Mouse (Mus musculus): ENCODE results near the gene Tasp1. TPM values are rescaled to one million over a fixed set of nuclear protein-coding genes. Genes with fewer than 3 reads are reported as not detected.
"Not testable (repeated sequence)": the region's sequence is repeated elsewhere in the genome, so short reads cannot be mapped to it uniquely, and the experiment has no call there.

Tasp1 gene
- polyA plus RNA-seq, 1 experiment from 2014 or later = 12.8 TPM

DNA sequence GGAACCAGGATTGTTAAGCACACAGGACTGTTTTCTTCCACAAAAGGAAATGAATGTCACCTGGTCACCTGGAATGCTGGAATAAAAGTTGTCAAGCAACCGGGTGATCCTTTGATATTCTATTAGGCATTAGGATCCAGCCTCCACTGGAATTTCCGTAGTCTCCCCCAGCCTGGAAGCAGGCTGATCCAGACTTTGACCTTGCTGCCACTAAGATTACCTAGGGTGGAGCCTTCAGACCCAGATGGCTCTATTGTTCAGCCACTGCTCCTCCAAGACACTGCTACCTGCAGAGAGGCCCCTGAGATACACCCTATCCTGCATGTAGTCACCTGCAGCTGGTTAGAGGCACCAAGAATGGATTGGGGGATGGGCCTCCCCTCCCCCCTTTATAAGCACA lies 192.8 kb downstream of the Tasp1 start:
- no peak overlapping the region for H3K27ac ChIP-seq
- no peaks in the 10 kb centered on the region for H3K27me3 ChIP-seq (replicated peaks)
- H3K36me3 ChIP-seq = no peaks in the 10 kb centered on the region
- H3K4me1 ChIP-seq = no peaks in the 10 kb centered on the region
- 62% methylated on average over 2 of the region's 2 CpGs for WGBS
- no peaks in the 10 kb centered on the region for H3K9me3 ChIP-seq
- no peak overlapping the region for H3K4me3 ChIP-seq
- ATAC-seq (ENCODE audit: low FRiP score, low read depth) = no peak
- no peak overlapping the region for H3K9ac ChIP-seq
- no peak overlapping the region for H3K4me2 ChIP-seq (replicated peaks)

DNA sequence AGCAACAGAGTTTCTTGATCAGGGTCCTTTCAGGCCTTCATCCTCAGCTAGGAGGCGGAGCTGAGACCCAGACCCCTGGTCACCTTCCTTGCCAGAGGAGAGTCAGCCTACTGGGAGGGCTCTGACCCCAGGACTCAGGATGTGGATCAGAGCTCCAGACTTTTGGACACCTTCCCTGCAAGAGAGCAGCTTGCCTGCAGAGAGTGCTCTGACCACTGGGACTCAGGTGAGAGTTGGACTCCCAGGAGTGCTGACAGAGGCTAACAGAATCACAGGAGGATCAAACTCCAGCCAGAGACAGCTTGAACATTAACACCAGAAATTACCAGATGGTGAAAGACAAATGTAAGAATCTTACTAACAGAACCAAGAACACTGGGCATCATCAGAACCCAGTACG lies 197.5 kb downstream of the Tasp1 start:
- WGBS = 97% methylated on average over 2 of the region's 2 CpGs
- not testable (repeated sequence) for H3K9ac ChIP-seq; H3K9me3 ChIP-seq; H3K27ac ChIP-seq; H3K4me3 ChIP-seq; ATAC-seq (ENCODE audit: low FRiP score, low read depth); H3K4me1 ChIP-seq; H3K4me2 ChIP-seq (replicated peaks); H3K27me3 ChIP-seq (replicated peaks); H3K36me3 ChIP-seq

DNA sequence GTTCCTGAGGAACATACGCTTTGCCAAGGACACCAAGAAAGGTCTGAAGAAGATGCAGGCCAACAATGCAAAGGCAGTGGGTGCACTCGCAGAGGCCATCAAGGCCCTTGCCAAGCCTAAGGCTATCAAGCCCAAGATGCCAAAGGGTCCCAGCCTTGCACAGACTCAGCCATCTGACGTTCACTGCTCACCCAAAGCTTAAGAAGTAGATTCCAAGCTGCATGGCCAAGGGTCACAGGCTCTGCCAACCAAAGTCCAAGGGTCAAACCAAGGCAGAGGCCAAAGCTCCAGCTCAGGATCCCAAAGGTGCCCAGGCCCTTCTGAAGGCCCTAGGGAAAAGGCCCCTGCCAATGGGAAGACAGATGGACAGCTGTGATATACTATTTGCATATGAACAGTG lies 203.2 kb downstream of the Tasp1 start:
- not testable (repeated sequence) for ATAC-seq (ENCODE audit: low FRiP score, low read depth); H3K4me2 ChIP-seq (replicated peaks); H3K27ac ChIP-seq; H3K27me3 ChIP-seq (replicated peaks); H3K9me3 ChIP-seq; H3K9ac ChIP-seq; H3K4me1 ChIP-seq; H3K4me3 ChIP-seq; H3K36me3 ChIP-seq
- 95% methylated on average over 3 of the region's 3 CpGs for WGBS

DNA sequence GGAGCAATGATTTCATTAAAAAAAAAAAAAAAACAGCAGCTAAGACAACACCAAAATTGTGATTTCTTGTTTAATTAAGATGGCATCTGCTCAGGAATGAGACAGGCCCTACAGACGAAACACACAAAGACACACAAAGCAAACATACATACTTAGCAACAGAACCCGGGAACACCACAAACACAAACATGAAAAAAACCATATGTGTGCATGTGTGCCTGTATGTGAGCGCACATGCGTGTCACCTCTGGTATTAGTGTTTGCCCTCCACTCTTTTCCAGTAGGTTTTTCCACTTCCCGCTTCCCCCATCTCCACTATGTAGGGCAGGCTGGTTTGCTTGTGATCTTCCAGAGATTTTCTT lies 206.5 kb downstream of the Tasp1 start:
- Histone ChIP-seq H3K9ac (no peak overlapping the region), H3K36me3 (no peaks in the 10 kb centered on the region), H3K4me1 (no peaks in the 10 kb centered on the region), H3K4me2 (replicated peaks) (no peak overlapping the region), H3K9me3 (no peaks in the 10 kb centered on the region), H3K4me3 (no peak overlapping the region), H3K27me3 (replicated peaks) (no peaks in the 10 kb centered on the region), H3K27ac (no peak overlapping the region)
- no peak for ATAC-seq (ENCODE audit: low FRiP score, low read depth)
- 93% methylated on average over 5 of the region's 5 CpGs for WGBS

DNA sequence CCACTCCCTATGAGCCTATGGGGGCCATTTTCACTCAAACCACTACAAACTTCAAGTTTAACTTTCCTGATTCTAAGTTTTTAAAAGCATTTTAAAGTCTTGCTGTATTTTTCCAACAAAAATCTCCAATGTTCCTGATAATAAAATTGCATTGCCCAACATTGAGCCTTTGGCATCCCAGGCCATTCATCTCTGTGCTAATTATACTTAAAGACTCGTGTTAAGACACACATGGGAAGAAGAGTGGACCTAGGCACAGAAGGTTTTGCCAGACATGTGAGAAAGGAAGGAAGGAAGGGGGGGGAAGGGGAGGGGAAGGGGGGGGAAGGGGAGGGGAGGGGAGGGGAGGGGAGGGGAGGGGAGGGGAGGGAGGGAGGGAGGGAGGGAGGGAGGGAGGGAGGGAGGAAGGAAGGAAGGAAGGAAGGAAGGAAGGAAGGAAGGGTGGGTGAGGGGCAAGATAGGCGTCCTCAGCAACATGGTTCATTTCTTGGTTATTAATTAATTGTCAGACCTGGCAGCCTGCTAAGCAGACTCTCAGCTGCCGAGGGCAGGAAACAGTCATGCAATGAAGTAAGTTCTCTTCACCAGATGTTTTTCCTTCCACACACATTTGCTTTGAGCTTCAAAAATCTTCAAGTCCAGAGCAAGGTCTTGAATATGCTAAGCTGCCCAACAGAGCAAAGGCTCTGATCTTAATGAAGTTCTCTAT lies 207.0 kb downstream of the Tasp1 start:
- no peaks in the 10 kb centered on the region for H3K9me3 ChIP-seq
- H3K4me3 ChIP-seq = no peak overlapping the region
- no peaks in the 10 kb centered on the region for H3K4me1 ChIP-seq
- H3K27ac ChIP-seq = no peak overlapping the region
- 69% methylated on average over 3 of the region's 3 CpGs for WGBS
- ATAC-seq (ENCODE audit: low FRiP score, low read depth) = no peak
- no peaks in the 10 kb centered on the region for H3K36me3 ChIP-seq
- no peaks in the 10 kb centered on the region for H3K27me3 ChIP-seq (replicated peaks)
- no peak overlapping the region for H3K9ac ChIP-seq
- no peak overlapping the region for H3K4me2 ChIP-seq (replicated peaks)

DNA sequence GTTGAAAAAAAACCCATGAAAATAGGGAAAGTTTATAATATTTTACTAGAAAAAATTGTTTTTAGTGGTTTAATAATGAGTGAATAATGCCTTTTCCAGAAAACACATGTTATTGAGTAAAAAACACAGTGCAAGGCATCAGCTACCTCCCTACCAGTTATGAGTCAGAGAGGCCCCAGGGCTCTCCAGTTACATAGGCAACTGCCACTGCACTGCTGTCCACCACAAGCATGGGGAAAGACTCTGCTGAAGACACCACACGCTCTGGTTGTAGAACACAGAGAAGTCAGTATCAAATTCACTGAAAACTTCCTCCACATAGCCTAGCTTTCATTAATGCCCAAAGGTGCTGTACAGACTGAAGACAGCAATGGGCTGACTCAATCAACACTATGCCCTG lies 217.0 kb downstream of the Tasp1 start:
- ATAC-seq (ENCODE audit: low FRiP score, low read depth) = no peak
- no peak overlapping the region for H3K27ac ChIP-seq
- H3K9me3 ChIP-seq = no peaks in the 10 kb centered on the region
- H3K27me3 ChIP-seq (replicated peaks) = no peaks in the 10 kb centered on the region
- no peak overlapping the region for H3K4me2 ChIP-seq (replicated peaks)
- no peak overlapping the region for H3K4me3 ChIP-seq
- no peaks in the 10 kb centered on the region for H3K4me1 ChIP-seq
- H3K36me3 ChIP-seq = no peaks in the 10 kb centered on the region
- 89% methylated on average over 1 of the region's 1 CpGs for WGBS
- no peak overlapping the region for H3K9ac ChIP-seq

DNA sequence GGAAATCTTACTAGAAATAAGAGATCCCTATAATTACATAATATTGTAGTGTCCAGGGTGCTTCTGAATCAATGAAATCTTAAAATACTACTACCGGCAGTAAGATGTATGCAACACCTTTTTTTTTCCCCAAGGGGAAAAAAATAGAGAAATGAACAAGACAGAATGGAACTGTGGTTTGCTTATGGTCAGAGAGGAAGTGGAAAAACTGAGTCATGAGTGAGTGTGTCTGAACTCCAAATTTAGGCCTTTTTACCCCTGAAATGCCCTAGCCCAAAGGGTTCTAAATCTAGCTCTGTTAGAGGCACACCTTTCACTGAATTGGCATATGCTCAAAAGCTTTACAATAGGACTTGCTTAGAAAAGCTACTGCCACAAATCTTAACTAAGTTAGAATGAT lies 225.2 kb downstream of the Tasp1 start:
- Histone ChIP-seq H3K4me1 (no peaks in the 10 kb centered on the region), H3K9ac (no peak overlapping the region), H3K36me3 (no peaks in the 10 kb centered on the region), H3K27ac (no peak overlapping the region), H3K9me3 (no peaks in the 10 kb centered on the region), H3K4me3 (no peak overlapping the region), H3K4me2 (replicated peaks) (no peak overlapping the region), H3K27me3 (replicated peaks) (no peaks in the 10 kb centered on the region)
- ATAC-seq (ENCODE audit: low FRiP score, low read depth) = no peak
- WGBS = 74% methylated on average over 1 of the region's 1 CpGs

DNA sequence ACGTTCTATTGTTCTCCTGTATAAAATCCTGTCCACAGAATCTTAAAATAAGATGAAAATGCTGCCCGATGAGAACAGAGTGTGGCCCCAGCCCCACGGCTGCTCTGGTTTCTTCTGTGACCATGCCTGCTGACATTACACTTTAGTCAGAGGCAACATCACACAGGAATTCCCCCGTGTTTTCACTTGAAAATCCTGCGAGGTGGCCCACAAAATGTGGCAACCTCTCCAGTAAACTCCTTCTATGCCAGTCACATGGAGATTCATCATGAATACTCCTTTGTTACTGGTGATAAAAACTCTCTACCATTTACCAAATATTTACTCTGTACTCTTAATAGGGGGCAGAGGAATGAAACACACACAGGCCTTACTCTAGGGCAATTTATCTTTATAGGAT lies 225.7 kb downstream of the Tasp1 start:
- H3K9me3 ChIP-seq = no peaks in the 10 kb centered on the region

DNA sequence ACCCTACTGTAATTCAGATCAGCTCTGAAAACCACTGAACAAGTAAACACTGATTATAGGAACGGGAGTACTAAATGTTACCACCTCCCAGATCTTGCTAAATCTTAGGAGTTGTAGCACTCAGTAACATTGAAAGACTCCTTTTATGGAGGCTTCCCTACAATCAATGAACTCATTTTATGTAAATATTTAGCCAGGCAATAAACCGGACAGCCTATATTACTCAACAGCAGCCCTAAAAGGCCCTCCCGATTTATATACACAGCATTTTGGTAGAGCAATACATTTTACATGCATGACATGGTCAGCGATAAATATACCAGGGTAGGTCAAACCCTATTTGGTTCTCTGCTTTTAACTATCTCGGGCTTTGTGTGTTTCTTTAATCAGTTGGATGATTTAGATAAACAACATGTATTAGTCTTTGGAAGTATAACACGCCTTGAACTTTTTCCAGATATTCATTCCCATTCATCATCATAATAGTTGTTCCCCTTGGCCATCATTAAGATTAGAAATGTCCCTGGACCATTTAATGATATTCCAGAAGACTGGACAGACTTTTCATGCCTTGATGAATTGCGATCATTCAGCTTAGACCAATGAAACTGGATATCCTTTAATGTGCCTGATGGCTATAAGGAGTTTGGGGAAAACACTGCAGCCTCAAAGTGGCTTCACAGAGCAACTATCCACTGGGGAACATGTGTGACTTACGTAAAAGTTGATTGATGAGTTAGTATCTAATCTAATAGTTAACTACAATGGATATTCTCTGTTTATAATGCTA lies 244.8 kb downstream of the Tasp1 start:
- no peak overlapping the region for H3K4me2 ChIP-seq (replicated peaks)
- no peaks in the 10 kb centered on the region for H3K27me3 ChIP-seq (replicated peaks)
- H3K4me3 ChIP-seq = no peak overlapping the region
- H3K9me3 ChIP-seq = no peaks in the 10 kb centered on the region
- no peak overlapping the region for H3K27ac ChIP-seq
- no peak for ATAC-seq (ENCODE audit: low FRiP score, low read depth)
- H3K9ac ChIP-seq = no peak overlapping the region
- no peaks in the 10 kb centered on the region for H3K36me3 ChIP-seq
- 83% methylated on average over 8 of the region's 8 CpGs for WGBS
- H3K4me1 ChIP-seq = no peaks in the 10 kb centered on the region

More for the DNA sequence above, 225.7 kb downstream of the Tasp1 start:
- H3K4me2 ChIP-seq (replicated peaks) = no peak overlapping the region
- 73% methylated on average over 5 of the region's 5 CpGs for WGBS
- H3K4me1 ChIP-seq = no peaks in the 10 kb centered on the region
- no peak for ATAC-seq (ENCODE audit: low FRiP score, low read depth)
- no peak overlapping the region for H3K27ac ChIP-seq
- H3K36me3 ChIP-seq = no peaks in the 10 kb centered on the region
- H3K4me3 ChIP-seq = no peak overlapping the region
- no peaks in the 10 kb centered on the region for H3K27me3 ChIP-seq (replicated peaks)
- no peak overlapping the region for H3K9ac ChIP-seq

DNA sequence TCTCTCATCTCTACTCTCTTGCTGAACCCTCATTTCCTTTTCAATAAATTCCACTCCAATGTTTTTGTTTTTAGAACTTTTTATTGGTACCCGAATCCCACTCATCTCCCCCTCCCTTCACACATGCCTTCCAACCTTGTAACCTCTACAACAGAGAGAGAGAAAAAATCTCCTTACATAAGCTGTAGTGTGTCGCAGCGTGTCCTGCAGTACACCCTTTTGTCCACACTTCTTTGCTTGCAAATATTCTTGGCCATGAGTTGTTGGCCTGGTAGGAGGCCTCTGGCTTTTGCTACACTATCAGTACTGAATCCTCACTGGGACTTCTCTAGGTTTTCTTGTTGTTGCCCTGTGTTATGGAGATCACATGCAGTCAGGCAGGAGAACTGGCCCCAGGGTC lies 249.3 kb downstream of the Tasp1 start:
- Histone ChIP-seq H3K4me1 (no peaks in the 10 kb centered on the region), H3K9me3 (no peaks in the 10 kb centered on the region), H3K4me3 (no peak overlapping the region), H3K4me2 (replicated peaks) (no peak overlapping the region), H3K9ac (no peak overlapping the region), H3K27me3 (replicated peaks) (no peaks in the 10 kb centered on the region), H3K27ac (no peak overlapping the region), H3K36me3 (no peaks in the 10 kb centered on the region)
- 0 out of 2 replicates have a peak, but pooled peaks have one; percentile 31 for ATAC-seq (ENCODE audit: low FRiP score, low read depth)
- WGBS = 84% methylated on average over 3 of the region's 3 CpGs

DNA sequence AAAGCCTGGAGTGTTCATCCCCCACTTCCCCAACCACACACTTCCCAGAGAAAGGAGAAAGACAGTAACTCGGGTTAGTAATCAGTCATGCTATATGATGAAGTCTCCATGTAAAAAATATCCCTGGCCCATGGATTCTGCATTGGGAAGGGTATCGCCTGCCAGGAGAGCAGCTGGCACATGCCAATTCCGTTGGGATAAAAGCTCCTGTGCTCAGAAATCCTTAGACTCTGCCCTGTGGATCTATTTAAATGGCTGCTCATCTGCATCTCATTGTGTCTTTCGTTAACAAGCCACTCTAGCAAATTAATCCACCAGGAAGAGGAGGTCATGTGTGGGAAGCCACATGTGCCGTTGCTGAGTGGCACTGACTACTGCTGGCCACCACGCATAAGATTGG lies 258.7 kb downstream of the Tasp1 start:
- H3K27me3 ChIP-seq (replicated peaks) = no peaks in the 10 kb centered on the region
- H3K4me1 ChIP-seq = no peaks in the 10 kb centered on the region
- H3K4me2 ChIP-seq (replicated peaks) = no peak overlapping the region
- 82% methylated on average over 6 of the region's 6 CpGs for WGBS
- no peak overlapping the region for H3K9ac ChIP-seq
- H3K27ac ChIP-seq = no peak overlapping the region
- no peaks in the 10 kb centered on the region for H3K36me3 ChIP-seq
- no peaks in the 10 kb centered on the region for H3K9me3 ChIP-seq
- no peak overlapping the region for H3K4me3 ChIP-seq
- 0 out of 2 replicates have a peak, but pooled peaks have one; percentile 58 for ATAC-seq (ENCODE audit: low FRiP score, low read depth)

DNA sequence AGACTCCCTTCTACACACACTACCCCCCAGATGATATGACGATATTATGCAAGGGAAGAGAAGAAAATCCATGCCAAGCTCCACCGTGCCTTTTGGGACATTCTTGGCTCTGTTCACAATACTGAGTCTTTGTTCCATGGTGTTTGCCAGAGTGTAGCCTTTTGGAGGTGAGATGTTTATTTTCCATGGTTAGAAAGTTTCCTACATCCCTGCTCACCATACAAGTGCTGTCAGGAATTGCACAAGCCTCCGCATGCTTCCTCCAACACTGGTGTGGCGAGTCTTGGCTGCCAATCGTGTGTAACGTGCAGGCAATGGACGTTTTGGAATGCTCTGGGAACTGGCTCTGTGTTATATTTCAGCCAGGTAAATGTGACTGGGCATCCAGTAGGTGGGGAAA lies 262.6 kb downstream of the Tasp1 start:
- Histone ChIP-seq H3K4me3 (no peak overlapping the region), H3K9ac (no peak overlapping the region), H3K9me3 (no peaks in the 10 kb centered on the region), H3K27ac (no peak overlapping the region), H3K36me3 (no peaks in the 10 kb centered on the region), H3K4me1 (no peaks in the 10 kb centered on the region), H3K27me3 (replicated peaks) (no peaks in the 10 kb centered on the region), H3K4me2 (replicated peaks) (no peak overlapping the region)
- 83% methylated on average over 7 of the region's 7 CpGs for WGBS
- no peak for ATAC-seq (ENCODE audit: low FRiP score, low read depth)

All from neural tube, embryonic 12.5 days (tissue).